Mouse (Mus musculus): ENCODE data around the gene Tbx19.

- TF ChIP-seq CTCF (IDR thresholded peaks at IDR 0.05; ENCODE audit: low read depth) (no peak), EP300 (IDR thresholded peaks at IDR 0.05; ENCODE audit: low read depth) (no peak)
Observed at GRCm38 (mm10) chr1:165094871-165095270, 65.7 kb downstream of the Tbx19 start.

Measured in liver, embryonic 14.5 days (tissue).